ENCODE assay signal across 8 mouse cellular contexts in genomic region chr2:167689501-167690218, GRCm38 (mm10). TPM values are rescaled to one million over a fixed set of nuclear protein-coding genes. Genes with fewer than 3 reads are reported as not detected.
DNase-seq lines count a peak whose midpoint lies in the region; ATAC-seq and TF ChIP-seq lines count a peak whose summit lies in the region.

Gene Tmem189, minus strand, starts transcription at chr2:167689822.

- peak; percentile 49 for DNase-seq in cerebellum, adult 11 months
- DNase-seq in gastrocnemius, postnatal 14 days, result peak; percentile 66
- peak; percentile 78 for DNase-seq in hindbrain, postnatal 0 days (ENCODE audit: low spot score)
- DNase-seq in left cerebral cortex, postnatal 25 days (ENCODE audit: low spot score in 2 of 2), result peak; percentile 59 to 71
- DNase-seq in right cerebral cortex, postnatal 36 days (ENCODE audit: low spot score in 2 of 2), result peak; percentile 53 to 59

- no peaks in the 10 kb centered on the region for H3K36me3 ChIP-seq in hindbrain, postnatal 0 days (ENCODE audit: insufficient read depth, low read length)

- peak within 1 kb of the TSS; percentile 79 for H3K4me2 ChIP-seq in hindbrain, postnatal 0 days (ENCODE audit: low read depth, low read length)

- H3K4me1 ChIP-seq in cortical plate, adult 2 months (ENCODE audit: control insufficient read depth, insufficient read depth, low read length), result peaks cover 6% of the 10 kb centered on the region
- H3K4me1 ChIP-seq in hindbrain, postnatal 0 days (ENCODE audit: insufficient read depth, low read length), result no peaks in the 10 kb centered on the region

- no peak for ATAC-seq in cerebellum, adult (ENCODE audit: insufficient number of reproducible peaks, low FRiP score, low TSS enrichment)
- ATAC-seq in hindbrain, postnatal 0 days, result peak; percentile 63
- peak; percentile 32 for ATAC-seq in megakaryocyte progenitor cell, adult 5-6 weeks (replicated peaks; ENCODE audit: poor library complexity)

- H3K9me3 ChIP-seq in hindbrain, postnatal 0 days (ENCODE audit: low read length), result no peaks in the 10 kb centered on the region

- peak within 1 kb of the TSS; percentile 92 for H3K4me3 ChIP-seq in cortical plate, adult 2 months (ENCODE audit: insufficient read depth, low read length)
- peak within 1 kb of the TSS; percentile 69 for H3K4me3 ChIP-seq in hindbrain, postnatal 0 days (ENCODE audit: low read length)

- TF ChIP-seq CTCF in cortical plate, adult 2 months (IDR thresholded peaks at IDR 0.05; ENCODE audit: extremely low read depth, insufficient read depth, low read length), result no peak
- TF ChIP-seq CTCF in hindbrain, postnatal 0 days (IDR thresholded peaks at IDR 0.05; ENCODE audit: low read depth), result no peak

- H3K9ac ChIP-seq in hindbrain, postnatal 0 days (replicated peaks; ENCODE audit: low read length), result peak within 1 kb of the TSS; percentile 66

- H3K27ac ChIP-seq in cortical plate, adult 2 months (ENCODE audit: insufficient read depth, low read length), result peak within 1 kb of the TSS; percentile 95
- peak within 1 kb of the TSS; percentile 80 for H3K27ac ChIP-seq in hindbrain, postnatal 0 days

- H3K27me3 ChIP-seq in hindbrain, postnatal 0 days (ENCODE audit: insufficient read depth, low read length), result peaks cover 8% of the 10 kb centered on the region; the same call in 1 of the 2 replicates

- 0 out of 2 replicates have a peak, but pooled peaks have one; percentile 35 for TF ChIP-seq POLR2A in cortical plate, adult 2 months (IDR thresholded peaks at IDR 0.05; ENCODE audit: extremely low read depth, insufficient read depth, low read length)

- intact Hi-C loops in gastrocnemius, postnatal 14 days (cut with DNase I; ENCODE audit: low total_unique reads), result loop anchor here (5.0 to 10.0 kb wide), 2 partner anchors 73 to 315 kb away; no protein-coding TSS in a partner anchor
- intact Hi-C loops in left cerebral cortex, postnatal 25 days (cut with DNase I), result loop anchor here (2.0 to 5.0 kb wide), 3 partner anchors 93 to 408 kb away; no protein-coding TSS in a partner anchor

- under 1% methylated on average over 93 of the region's 99 CpGs for WGBS in hindbrain, postnatal 0 days

RNA-seq across cellular contexts. Expression of gene Tmem189, which starts in this region (rescaled TPM):
- 88.8 and 89.0 TPM in 2 replicates for polyA plus RNA-seq in cortical plate, adult 2 months (2012; rRNA removed)
- 10 to 100 TPM; 18.1 to 22.8 TPM for total RNA-seq in gastrocnemius, postnatal 14 days (2021)
- 70.0 and 79.9 TPM in 2 replicates for total RNA-seq in hindbrain, postnatal 0 days (2014; rRNA removed)
- polyA plus RNA-seq in hindbrain, postnatal 0 days (2015; fragmentation: Nextera tagmentation; extraction: Ambion mirVana), result 41.4 and 42.0 TPM in 2 replicates
- 10 to 100 TPM; 49.7 to 54.0 TPM for total RNA-seq in left cerebral cortex, postnatal 25 days (2021)
- total RNA-seq in megakaryocyte progenitor cell, adult 5-6 weeks (2015), result 15.5 and 18.0 TPM in 2 replicates
- total RNA-seq in megakaryocyte progenitor cell, adult 5-6 weeks (2017), result 18.4 and 20.0 TPM in 2 replicates
